Mouse (Mus musculus) kidney, adult 11 months (tissue): ENCODE results near the gene Kctd14.
"Not testable (repeated sequence)": the region's sequence is repeated elsewhere in the genome, so short reads cannot be mapped to it uniquely, and the experiment has no call there.

Experiments used
- DNase-seq: peaks from one replicate; pipeline ENCODE4 v3.0.0; 2022

Kctd14 gene

GRCm38 (mm10) chr7:97451023-97451422, at the start of gene Kctd14:
TSS of gene Kctd14 (plus strand) at chr7:97451323.
- DNase-seq: not testable (repeated sequence)

GRCm38 (mm10) chr7:97407145-97407544, 44.0 kb upstream of the Kctd14 start:
- DNase-seq: no peak

- DNase-seq: no peak
Observed at GRCm38 (mm10) chr7:97411106-97411505, 40.0 kb upstream of the Kctd14 start.

GRCm38 (mm10) chr7:97411575-97411974, 39.5 kb upstream of the Kctd14 start:
- no peak for DNase-seq

- DNase-seq: no peak
Observed at GRCm38 (mm10) chr7:97413981-97414380, 37.1 kb upstream of the Kctd14 start.

DNA sequence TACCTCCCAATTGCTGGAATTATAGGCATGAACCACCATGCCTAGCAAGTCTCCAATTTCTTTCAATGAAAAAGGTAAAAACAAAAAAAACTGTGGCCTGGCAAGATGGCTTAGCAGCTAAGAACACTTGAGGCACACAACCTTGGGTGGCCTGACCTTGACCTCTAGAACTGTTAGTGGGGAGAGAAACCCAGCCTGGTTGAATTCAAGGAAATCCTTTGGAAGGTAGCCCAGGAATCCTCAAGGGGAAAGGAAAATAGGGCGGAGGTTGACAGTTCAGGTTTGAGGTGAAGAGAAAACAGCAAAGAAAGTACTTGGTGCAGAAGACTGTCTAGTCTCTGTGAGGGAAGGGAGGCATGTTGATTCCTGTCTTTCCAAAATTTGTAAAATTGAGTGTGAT, 36.7 kb upstream of the Kctd14 start:
- peak; percentile 51 for DNase-seq

DNA sequence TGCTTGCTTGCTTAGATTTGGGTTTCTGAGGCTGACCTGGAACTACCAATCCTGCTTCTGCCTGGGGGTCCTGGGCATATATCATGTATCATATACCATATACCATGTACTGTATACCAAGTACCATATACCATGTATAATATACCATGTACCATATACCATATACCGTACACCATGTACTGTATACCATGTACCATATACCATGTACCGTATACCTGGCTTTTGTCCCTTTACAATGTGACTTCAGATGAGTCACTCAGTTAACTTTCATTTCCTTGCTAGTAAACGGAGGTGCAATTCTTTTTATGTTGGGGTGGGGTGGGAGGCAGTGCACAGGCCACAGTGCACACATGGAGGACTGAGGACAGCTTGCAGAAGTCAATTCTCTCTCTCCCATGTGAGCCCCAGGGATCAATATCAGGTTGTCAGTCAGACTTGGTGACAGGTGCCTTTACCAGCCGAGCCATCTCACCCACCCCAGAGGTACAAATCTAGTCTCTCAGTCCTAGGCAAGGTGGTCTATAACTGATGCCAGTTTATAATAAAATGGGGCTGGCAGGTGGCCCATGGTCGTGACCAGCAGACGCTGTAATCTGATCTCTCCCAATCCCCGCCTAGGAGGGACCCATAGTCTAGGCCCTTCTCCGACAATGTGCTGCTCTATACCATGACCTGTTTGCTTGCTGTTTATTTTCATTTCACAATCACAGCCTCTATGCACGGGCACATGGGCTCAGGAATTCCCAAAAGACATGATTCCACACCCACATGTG, 36.0 kb upstream of the Kctd14 start:
- DNase-seq: no peak

DNA sequence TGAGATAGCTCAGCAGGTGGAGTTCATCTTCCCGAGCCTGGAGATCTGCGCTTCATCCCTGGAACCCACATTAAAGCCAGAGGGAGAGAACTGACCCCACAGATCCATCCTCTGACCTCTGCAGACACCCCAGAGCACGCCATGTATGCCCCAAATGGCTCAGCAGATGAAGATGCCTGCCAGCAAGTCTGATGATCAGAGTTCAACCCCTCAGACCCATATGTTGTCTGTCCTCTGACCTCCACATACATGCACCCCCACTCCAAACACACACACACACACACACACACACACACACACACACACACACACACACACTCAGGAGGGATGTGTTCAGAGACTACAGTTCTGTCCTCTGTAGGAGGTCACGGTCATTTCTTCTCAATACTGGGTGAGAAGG, 34.6 kb upstream of the Kctd14 start:
- DNase-seq: no peak

DNA sequence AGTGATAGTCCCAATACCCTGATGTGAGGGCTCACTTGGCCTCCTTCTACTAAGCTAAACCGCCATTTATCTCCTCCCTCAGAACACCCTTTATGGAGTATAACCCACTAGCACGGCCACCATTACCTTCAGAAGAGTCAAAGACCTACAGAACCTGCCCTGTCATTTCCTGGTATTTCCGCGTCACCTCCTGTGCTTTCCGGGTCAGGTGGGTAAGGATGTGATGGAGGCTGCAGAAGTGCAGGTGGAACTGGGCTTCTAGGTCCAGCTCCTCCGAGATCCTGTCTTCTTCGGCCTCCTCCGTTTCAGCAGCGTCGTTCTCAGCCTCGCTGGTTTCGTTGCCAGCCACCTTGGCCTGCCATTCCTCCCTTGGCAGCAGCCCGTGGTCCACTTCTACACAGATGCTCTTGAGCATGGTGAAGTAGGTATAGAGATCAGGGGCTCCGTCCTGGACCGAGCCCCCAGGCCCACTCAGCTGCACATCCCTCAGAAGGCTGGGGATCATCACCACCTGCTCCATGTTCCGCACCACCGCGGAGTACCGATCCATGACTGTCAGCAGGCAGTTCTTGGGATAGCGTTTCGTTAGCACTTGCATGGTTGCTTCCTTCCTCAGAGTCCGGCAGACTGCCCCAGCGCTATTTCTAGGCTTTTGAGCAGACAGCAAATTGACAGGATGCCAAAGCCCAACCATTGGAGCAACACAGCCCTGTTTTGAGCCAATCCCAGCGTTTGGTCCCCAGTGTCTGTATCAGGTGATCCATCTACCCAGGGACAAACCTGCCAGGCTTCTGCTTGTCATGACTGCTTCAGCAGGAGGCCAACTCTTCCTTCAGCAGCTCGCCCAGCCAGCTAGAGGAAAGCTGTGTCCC, 34.0 kb upstream of the Kctd14 start, which contains the start of gene Thrsp:
Thrsp (minus strand) TSS at position 825 of the 872 bp plus-strand sequence.
- peak; percentile 85 for DNase-seq

GRCm38 (mm10) chr7:97418717-97419116, 32.4 kb upstream of the Kctd14 start:
- DNase-seq: peak; percentile 37

DNA sequence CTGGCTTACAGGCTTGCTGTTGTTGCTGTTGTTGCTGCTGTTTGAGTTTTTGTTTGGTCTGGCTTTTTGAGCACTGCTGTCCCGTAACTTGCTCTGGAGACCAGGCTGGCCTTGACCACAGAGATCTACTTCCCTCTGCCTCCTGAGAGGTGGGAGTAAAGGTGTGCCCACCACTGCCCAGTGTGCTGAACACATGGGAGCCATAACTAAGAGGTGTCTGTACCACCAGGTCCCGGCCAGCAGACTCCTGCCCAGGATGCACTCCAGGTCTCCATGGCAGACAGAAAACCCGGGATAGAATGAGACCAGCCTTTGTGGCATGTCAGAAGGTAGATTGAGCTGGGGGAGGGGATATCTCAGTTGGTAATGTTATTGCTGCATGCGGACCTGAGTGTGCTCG, 32.0 kb upstream of the Kctd14 start:
- no peak for DNase-seq

DNA sequence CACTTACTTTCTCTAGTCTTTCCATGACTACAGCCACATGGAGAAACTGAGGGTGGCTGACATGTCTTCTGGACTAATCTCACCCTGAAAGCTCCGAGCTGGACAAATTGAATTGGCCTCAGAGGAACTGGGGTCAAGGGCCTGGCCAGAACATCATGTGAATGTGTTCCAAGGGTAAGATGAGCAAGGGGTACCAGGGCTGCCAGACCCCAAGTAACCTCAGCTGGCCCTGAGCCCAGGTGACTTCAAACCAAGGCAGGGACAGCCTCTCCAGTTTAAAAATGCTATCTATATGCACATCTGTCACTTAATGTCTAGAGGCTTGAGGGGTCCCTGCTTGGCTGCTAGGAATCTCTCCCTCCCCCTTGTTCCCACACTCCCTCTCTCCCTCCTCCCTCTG, 30.7 kb upstream of the Kctd14 start:
- no peak for DNase-seq

GRCm38 (mm10) chr7:97420958-97421651, 30.0 kb upstream of the Kctd14 start:
- no peak for DNase-seq

DNA sequence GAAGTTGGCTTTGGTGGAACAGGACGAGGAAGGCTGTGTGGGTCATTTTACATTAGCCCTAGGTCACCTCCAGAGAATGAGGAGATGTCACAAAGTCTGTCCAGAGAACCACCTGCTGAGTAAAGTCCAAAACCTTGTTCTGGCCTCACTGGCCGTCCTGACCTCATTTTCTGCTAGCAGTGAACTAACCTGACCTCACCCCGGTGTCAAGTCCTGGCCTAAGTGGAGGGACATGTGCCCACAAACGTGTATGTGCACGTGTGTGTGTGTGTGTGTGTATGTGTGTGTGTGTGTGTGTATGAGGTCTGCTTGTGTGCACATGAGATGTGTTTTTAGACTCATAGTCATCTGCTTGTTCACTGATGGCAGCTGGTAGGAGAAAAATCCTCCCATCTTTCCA, 27.4 kb upstream of the Kctd14 start:
- peak; percentile 70 for DNase-seq

GRCm38 (mm10) chr7:97424621-97425245, 26.4 kb upstream of the Kctd14 start:
- peak; percentile 77 for DNase-seq

DNA sequence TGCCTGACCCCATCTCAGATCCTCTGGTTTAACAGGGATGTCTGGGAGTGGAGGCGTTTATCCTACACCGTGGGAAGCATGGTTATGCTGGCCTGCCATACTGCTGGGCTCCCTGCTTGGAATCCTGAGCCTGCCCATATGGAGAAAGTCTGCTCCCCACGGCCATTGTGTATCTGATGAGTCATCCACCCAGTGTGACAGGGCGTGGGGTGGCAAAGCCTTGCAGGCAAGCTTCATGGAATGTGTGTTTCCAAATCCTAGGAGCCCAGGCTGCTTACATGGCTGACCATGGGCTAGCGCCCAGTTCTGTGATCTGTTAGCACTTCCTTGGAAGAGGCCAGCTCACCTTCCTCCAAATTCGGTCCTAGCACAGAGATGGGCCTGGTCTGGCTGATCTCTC, 24.6 kb upstream of the Kctd14 start:
- no peak for DNase-seq

DNA sequence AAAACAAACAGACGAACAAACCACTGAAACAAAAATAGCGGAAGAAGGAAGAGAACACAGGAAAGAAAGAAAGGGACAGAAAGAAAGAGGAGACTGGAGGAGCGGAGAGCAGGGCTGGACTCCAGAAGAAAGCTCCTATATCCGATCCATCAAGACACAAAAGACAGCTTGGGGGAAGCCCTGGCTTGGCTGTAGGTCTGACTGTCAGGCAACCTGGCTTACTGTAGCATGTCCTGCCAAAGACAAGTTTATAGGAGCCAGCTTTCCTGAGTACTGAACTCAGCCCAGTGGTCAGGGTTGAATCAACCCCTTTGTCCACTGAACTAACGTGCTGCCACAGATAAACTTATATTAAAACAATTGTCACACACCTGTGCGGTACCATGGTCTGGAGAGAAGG, 23.8 kb upstream of the Kctd14 start:
- DNase-seq: no peak

- DNase-seq: no peak
Observed at GRCm38 (mm10) chr7:97427778-97428420, 23.2 kb upstream of the Kctd14 start.

DNA sequence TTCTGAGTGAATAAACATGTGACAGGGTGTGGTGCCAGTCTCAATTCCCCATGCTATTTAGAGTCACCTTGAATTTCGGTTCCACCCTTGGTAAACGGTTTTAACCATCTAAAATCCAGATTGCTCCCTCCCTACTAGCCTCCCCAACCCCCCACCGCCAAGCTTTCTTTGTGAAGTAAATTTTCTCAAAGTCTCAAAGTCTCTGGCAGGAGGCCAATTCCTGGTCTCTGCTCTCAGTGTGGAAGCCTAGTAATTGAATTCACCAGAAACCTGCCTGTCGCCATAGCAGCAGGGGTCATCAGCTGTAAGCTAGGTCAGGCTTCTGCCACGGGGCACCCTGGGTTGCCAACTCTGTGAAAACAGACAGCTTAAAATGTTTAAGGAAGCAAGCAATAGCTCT, 21.4 kb upstream of the Kctd14 start:
- DNase-seq: peak; percentile 65

- not testable (repeated sequence) for DNase-seq
Observed at GRCm38 (mm10) chr7:97433517-97433916, 17.6 kb upstream of the Kctd14 start.

GRCm38 (mm10) chr7:97434517-97434916, 16.6 kb upstream of the Kctd14 start:
- no peak for DNase-seq

DNA sequence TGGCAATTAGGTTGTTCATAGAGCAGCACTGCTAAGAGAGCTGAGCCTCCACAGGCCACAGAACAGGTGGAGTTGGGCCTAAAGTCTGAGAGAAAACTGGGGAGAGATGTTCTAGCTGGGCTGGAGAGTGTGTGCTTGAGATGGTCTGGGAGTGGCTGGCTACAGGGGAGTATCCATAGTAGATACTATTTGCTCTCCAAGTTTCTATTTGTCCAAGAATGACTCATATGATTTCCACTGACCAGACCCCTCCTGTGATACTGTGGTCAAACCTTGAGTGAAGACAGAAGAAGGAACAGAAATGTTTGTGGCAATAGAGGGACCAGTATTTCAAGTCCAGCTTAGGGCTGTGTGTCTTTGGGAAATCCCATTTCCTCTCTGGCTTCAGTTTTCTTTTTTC, 12.1 kb upstream of the Kctd14 start:
- no peak for DNase-seq
